Mouse (Mus musculus): ENCODE results near the gene Itpr1. TPM values are rescaled to one million over a fixed set of nuclear protein-coding genes. Genes with fewer than 3 reads are reported as not detected.

Gene Itpr1
- polyA plus RNA-seq, 1 experiment from 2014 or later = 3.3 TPM

Small RNAs within 50 kb of the gene (microRNA-seq; reads per million reads assigned to microRNA genes)
- gene Mir7661 = not detected

Other genes starting within 250 kb of the Itpr1 start
- 4.1 and 5.4 TPM in 2 replicates for gene Setmar, start 148.1 kb upstream of the Itpr1 start, polyA plus RNA-seq (2015; fragmentation: Nextera tagmentation; extraction: Ambion mirVana)
- 11.6 and 13.5 TPM in 2 replicates for gene Sumf1, start 27.5 kb upstream of the Itpr1 start, polyA plus RNA-seq (2015; fragmentation: Nextera tagmentation; extraction: Ambion mirVana)

Measured in neural tube, embryonic 15.5 days (tissue).